Mouse (Mus musculus): ENCODE data around the gene Fbxl12.
"Not testable (repeated sequence)": the region's sequence is repeated elsewhere in the genome, so short reads cannot be mapped to it uniquely, and the experiment has no call there.

Gene Fbxl12

DNA sequence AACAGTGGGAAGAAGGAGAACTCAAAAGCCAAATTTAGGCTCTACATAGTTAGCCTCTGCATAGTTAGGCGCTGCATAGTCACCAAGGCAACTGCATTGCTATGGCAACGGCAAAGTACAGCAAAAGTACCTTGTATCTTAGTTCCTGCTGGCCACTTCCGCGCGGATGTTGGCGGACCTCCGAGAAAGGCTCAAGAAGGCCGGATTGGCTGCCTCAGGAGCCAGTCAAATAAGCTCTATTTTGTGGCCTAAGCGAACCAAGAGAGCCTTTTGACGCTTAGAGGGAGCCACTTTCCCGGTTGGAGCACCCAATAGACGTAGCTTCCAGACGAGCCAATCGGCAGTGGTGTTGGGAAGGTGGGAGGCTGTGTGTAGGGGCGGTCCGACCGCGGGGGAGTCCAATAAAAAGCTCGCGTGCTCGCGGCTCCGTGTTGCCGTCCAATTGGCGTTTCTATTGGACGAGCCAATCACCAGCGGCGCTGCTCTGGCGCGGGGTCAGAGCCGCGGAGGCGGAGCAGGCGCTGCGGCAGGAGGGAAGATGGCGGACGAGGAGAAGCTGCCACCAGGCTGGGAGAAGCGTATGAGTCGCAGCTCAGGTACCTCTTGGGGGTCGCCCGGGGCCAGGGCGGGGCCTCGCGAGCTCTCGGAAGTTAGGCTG lies 7.2 kb upstream of the Fbxl12 start, which contains the start of gene Pin1:
TSS of gene Pin1 (plus strand) at position 494 of the 658 bp plus-strand sequence.
- DNase-seq = peak; percentile 99

DNA sequence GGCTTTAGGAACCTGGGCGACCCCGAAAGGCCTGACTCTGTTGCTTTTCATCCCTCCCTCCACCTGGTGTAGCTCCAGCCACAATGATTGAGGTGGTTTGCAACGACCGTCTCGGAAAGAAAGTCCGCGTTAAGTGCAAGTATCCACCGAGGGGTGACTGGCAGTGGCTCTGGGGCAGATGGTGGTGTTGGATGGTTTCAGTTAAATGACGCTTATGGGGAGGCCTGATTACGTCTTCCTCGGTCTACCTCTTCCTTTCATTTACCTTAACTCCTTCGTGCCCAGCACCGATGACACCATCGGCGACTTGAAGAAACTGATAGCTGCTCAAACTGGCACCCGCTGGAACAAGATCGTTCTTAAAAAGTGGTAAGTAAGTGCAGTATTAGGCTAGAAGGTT lies 554 bp upstream of the Fbxl12 start:
- peak; percentile 21 for DNase-seq

DNA sequence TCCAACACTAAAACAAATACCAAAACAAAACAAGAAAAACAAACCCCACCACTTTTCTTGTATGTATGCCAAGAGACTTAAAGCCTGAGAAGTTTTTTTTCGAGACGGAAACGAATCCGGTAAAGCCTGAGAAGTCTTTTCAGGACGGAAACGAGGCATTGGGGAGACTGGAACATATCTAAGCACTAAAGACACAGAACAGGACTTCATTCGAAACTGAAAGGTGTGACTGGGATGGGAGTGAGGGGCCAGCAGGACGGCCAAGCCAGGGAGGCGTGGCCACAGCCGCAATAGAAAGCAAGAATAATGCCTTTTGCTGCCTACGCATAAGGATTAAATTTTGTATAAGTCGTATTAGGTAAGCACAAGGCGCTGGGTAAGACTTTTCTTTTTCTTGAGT lies 786 bp downstream of the Fbxl12 start:
- no peak for DNase-seq

DNA sequence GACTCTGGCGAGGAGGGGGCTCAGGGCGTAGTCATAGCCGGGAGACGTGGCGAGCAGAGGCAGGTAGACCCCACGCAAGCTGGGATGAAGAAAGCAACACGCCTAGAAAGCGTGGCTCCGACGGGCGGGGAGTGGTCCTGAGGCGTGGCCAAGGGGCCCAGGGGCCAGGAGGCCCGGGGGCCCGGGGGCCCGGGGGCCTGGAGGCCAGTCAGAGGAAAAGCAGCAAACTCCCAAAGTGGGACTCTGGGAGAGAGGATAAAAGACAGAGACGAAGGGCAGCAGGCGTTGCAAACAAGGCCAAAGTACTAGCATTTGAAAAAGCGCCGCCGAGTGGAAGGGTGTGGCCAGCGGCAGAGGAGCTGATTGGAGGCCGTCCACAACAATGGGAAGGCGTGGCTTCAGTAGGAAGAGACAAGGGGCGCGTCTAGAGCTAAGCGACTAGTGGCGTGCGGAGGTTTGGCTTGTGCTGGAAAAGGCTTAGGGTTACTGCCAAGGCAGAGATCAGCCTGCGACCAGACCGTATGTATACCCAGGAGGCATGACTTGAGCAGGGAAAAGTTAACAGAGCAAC lies 1.6 kb downstream of the Fbxl12 start:
- DNase-seq = peak; percentile 97

DNA sequence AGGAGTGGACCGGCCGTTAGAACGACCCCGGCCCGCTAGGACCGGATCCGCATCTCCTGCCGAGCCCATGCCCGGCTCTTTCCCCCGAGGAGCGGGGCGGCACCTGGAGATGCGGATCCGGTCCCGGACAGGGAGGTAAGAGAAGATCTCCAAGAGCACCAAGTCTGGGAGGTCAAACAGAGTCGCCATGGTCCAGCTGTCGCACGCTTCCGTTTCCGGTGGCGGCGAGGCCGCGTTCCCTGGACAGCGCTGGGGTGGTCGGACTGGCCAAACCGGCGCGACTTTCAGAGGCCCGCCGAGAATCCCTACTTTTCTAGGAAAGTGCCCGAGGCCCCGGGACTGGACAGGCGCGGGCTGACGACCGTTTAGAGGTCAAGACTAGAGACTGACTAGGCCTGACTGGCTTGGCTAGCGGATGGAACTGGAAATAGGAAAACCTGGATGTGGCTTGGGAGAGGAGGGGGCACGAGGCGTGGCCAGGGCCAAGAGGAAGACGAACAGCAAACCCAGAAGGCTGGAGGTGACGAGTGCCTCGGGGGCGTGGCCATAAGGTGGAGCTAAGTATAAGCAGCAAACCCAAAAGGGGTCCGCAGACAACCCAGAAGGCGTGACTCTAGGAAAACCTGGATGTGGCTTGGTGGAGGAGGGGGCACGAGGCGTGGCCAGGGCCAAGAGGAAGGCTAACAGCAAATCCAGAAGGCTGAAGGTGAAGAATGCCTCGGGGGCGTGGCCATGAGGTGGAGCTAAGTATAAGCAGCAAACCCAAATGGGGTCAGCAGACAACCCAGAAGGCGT lies 2.3 kb downstream of the Fbxl12 start, which contains the start of gene Ubl5:
TSS of gene Ubl5 (plus strand) at position 778 of the 795 bp plus-strand sequence.
- peak; percentile 96 for DNase-seq

DNA sequence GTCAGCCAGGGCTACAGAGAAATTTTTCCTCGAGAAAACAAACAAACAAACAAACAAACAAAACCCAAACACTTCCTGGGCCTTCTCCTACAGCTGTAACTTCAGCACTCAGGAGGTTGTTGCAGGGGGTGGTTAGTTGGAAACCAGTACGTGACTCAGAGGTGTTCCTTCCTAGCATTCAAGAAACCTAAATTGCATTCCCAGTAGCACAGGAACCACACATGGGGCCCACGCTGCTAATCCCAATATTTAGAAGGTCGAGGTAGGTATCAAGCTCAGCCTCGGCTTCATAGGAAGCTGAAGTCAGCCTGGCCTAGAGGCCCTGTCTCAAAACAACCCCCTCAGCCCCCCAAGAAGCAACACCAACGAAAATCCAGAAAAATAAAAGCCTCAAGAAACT lies 3.1 kb downstream of the Fbxl12 start:
- no peak for DNase-seq

DNA sequence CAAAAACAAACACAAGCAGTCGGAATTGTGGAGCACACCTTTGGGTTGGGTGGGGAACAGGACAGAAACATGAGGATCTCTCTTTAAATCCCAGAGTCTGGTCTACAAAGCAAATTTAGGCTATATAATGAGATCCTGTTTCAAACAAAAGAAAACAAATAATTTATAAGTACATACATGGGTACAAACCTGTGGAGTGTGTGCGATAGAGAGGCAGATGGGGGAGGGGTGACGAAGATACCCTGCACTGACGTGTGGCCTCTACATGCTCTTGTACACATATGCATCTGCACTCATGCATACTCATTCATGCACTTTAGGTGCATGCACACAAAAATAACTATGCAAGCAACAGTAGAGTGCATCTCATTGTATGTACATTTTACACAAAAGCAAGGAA lies 5.1 kb downstream of the Fbxl12 start:
- DNase-seq = no peak

DNA sequence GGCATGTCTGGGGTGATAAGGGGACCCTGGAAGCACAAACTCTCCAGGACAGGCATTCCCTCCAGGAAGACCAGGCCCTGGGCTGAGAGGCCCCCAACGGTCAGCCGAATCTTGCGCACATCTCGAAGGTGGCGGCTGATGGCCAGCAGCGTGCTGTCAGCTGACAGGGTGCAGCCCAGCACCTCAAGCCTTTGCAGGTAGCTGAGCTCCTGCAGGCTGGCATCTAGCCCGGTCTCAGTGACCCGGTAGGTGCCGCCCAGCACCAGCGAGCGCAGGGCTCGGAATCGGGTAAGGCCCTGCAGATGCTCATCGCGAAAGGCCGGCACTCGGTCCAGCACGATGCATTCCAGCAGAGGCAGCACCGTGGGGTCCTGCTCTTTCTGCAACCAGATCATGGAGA lies 6.0 kb downstream of the Fbxl12 start:
- DNase-seq = no peak

DNA sequence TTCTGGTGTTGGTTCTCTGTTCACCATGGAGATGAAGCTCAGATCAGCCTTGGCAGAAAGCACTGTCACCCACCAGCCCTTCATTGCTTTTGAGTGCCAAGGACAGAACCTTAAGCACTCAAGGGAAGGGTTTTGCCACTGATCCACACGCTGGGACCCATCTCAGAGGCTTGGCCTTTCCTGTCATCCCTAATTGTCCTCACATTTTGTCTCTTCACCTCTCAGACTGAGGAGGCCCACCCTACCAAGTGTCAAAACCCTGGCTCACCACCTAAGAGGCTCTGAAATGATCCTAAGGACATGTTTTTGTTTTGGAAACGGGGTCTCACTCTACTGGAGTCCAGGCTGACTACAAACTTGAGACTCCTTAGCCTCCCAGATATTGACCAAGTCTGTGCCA lies 7.8 kb downstream of the Fbxl12 start:
- no peak for DNase-seq

DNA sequence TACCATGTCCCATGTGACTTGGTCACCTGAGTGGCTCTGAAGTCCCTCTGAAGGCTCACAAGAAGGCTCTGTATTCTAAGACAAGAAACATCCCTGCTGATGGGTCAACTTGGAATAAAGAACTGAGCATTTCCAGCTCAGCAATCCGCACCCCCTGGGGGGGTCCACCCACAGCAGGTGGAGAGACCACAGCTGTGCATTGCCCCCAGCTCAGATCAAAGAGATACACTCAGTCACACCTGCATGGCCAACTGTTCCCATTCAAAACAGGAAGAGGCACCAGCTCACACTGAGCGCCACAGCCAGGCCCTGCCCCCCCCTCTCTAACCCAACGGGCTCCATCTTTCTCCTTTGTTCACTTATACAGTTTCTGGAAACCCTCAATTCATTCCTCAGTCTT lies 8.3 kb downstream of the Fbxl12 start:
- peak; percentile 15 for DNase-seq

DNA sequence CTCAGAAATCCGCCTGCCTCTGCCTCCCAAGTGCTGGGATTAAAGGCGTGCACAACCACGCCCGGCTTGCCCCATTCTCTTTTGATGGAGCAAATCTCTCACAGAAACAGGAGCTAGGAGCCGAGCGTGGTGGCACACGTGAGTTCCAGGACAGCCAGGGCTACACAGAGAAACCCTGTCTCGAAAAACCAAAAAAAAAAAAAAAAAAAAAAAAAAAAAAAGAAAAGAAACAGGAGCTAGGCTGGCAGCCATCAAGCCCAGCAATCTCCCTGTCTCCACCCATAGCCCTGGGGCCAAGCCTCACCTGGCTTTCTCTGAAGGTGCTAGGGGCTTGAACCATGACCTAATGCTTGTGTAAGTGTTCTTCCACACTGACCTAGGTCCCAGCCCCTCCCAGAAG lies 8.9 kb downstream of the Fbxl12 start:
- not testable (repeated sequence) for DNase-seq

DNA sequence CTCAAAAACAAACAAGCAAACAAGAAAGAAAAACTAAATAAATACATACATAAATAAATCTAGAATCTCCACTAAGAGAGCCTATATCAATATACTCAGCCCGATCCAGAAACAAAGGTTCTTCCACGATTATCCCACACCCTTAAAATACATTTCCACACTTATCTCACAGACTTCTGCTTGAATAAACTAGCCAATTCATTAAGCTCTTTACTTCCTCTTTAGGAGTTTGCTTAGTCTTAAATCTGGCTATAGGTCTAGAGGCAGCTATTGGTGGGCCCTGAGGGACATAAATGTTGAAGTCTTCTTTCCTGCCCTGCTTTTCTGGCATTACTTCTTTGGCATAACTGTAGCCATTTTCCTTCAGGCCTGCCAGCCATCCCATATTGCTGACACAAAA lies 13.2 kb downstream of the Fbxl12 start:
- DNase-seq = no peak

DNA sequence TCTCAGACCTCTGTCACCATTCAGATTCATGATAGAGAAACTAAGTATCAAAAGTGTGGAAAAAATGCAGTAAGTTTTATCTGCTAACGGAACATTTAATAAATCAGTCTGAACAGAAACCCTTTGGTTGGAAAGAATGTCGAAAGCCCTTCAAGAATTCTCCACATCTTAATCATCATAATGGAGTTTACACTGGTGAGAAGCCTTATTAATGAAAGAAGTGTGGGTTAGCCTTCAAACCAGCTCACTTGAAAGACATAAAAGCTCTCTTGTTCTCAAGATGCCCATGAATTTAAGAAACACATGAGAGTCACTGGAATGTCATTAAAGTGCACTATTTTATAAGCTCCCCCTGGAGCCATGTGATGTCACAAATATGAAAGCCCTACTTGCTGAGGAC lies 27.9 kb downstream of the Fbxl12 start:
- DNase-seq = no peak

DNA sequence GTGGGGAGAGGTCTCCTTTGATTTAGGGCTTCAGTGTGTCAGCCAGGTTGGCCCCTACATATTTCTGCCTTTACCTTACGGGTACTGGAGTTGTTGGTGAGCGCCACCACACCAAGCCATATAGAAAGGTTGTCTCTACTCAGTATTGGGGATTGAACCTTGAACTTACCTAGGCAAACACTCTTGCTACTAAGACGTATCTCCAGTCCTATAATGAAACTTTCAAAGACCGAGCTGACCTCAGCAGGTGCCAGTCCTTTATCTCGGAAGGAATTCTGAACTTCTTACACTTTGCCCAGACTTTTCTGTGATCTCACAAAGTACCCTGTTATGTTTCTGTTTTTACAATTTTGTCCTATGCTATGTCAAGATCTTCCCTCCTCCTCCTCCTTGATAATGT lies 32.6 kb downstream of the Fbxl12 start:
- no peak for DNase-seq

DNA sequence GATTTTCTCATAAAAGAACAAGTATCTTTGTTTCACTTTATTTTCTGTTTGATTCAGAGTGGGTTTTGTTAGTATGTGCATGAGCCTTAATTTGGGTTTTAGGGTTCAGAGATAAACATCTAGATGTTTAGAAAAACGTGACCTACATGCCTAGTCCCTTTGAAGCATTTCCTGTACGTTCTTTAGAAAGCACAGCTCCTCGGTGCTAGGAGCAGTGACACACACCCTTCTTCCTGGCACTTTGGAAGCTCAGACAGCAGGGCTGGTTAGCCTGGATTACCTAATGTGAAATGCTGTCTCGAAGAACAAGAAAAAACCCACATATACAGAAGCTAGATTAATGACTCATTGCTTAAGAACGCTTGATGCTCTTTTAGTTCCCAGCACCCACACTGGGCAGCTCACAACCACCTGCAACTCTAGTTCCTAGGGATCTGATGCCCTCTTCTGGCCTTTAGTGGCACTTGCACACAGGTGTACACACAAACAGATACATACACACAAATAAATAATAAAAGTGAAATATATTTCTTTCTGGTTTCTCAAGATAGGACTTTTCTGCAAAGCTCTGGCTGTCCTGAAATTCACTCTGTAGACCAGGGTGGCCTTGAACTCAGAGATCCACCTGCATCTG lies 34.6 kb downstream of the Fbxl12 start:
- no peak for DNase-seq

DNA sequence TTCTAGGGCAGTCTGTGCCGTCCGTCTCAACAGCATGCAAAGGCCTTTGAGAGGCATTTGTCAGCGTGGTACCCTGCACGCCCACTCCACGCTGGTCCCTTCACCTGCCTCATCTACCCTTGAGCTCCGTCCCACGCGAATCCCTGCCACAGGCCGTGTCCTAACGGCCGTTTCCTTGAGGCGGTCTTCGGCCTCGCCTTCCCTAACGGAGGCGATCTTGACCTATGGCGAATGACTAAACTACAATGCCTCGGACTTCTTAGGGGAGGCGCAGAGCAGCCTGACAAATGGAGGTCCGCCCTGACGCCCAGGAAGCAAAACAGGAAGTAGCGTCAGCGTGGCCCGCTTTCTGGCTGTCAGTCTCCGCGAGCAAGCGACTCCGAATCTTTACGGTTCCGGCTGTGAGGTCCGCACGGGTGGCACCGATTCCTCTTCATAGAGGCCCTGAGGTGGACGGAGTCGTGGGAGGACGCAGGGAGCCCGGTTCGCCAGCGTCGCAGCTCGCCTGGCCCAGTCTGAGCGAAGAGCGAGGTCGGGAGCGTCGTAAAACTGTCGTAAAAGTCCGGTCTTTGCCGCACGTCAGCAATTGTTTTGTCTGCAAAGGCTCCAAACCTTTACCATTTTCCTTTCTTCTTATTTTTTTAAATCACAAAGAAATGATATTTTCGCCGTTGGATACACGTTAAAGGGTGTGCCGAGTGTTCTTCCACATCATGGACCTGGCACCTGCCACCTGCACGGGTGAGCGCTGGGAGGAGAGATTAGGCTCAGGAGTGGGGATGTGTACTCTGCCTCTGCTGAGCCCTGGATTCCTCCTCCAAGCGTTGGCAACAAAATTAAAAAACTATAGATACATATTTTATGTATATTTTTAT lies 37.2 kb downstream of the Fbxl12 start:
- peak; percentile 90 for DNase-seq

DNA sequence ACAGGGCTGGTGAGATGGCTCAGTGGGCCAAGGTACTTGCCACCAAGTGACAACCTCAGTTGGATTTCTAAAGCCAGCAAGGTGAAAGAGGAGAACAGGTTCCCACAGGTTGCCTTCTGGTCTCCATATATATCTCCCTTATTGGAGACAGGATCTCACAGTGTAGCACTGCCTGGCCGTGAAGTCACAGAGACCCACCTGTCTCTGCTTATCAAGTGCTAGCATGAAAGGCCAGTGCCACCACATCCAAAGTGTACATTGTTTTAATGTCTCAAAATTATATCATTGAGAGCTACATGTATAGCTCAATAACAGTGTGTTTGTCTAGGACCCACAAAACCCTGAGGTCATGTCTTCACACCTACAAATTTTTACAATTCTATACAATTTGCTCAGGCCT lies 38.3 kb downstream of the Fbxl12 start:
- no peak for DNase-seq

DNA sequence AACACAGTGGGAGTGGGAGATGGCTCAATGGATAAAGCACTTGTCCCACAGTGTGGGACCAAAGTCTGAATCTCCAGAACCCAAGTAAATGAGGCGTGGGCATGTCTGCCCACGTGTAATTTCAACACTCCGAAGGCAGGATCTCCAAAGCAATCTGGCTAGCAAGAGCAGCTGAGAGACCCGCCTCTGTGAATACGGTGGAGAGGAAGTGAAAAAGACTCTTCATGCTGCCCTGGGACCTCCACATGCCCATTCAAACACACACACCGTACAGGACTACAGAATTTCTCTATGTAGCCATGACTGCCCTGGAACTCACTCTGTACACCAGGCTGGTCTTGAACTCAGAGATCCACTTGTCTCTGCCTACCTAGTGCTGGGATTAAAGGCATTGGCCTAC lies 43.3 kb downstream of the Fbxl12 start:
- no peak for DNase-seq

DNA sequence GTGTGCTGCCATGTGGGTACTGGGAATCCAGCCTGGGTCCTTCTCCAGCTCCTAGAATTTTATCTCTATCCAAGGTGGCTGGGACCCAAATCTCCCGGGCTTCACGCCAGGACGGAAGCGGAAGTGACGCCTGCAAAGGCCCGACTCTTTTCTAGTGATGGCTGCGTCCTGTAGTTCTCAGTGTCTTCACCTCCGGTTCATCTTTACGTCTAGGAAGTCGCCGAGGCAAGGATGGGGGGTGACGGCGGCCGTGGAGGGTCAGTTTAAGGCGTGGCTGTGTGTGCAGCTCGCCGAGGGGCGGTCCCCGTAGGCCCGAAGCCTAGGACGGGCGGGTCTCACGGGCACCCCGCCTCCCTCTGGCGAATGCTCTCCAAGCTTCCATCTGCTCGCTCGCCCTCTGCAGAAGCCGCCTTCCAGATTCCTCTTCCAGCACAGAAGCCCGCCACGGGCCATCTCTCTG lies 63.4 kb downstream of the Fbxl12 start, which contains the start of gene Zfp846:
TSS of gene Zfp846 (plus strand) at position 117 of the 460 bp plus-strand sequence.
- peak; percentile 99 for DNase-seq

DNA sequence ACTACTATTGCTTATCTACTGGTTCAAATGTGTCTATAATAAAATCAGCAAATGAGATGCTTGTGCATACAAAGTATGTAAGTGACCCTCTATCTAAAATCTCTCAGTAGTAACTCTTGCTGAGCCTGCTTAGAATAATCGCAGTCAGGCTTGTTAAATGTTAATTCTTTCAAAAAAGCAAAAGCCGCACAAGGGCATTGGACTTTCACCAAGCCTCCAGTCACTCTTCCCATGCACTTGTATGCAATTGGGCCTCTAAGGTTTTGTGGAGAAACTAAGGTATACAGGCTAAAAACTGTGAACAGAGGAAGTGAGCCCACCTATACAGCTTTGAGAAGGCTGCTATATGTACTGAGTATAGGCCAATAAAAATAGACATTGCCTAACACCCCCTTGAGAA lies 68.0 kb downstream of the Fbxl12 start:
- no peak for DNase-seq

DNA sequence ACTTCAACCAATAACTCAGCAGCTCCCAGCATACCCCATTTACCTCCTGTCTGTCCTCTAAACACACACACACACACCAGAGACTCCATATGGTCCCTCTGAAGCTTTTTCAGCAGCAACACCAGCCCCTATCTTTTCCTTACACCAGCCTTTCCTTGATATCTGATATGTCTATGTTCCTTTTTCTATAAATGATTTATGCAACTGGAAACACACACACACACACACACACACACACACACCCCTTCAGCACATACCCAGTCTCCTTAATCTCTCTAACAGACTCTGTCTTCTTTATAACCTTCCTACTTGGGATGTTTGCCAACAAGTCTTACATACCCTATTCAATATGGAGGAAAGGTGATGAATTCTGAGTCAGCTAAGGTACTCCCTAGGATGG lies 73.5 kb downstream of the Fbxl12 start:
- no peak for DNase-seq
